Mouse (Mus musculus): ENCODE results near the gene Nmur2.

- TF ChIP-seq ZNF384 (IDR thresholded peaks at IDR 0.05; ENCODE audit: low read depth, low read length) (no peak), CHD2 (IDR thresholded peaks at IDR 0.05; ENCODE audit: low read depth, low read length) (no peak)
Measured at GRCm38 (mm10) chr11:55984643-55985042, 56.2 kb downstream of the Nmur2 start.
